Mouse (Mus musculus): Measurements from ENCODE around the gene Ccdc78. TPM values are rescaled to one million over a fixed set of nuclear protein-coding genes. Genes with fewer than 3 reads are reported as not detected.

The Ccdc78 gene
- polyA plus RNA-seq, 1 experiment from 2014 or later = 0.30 TPM

DNA sequence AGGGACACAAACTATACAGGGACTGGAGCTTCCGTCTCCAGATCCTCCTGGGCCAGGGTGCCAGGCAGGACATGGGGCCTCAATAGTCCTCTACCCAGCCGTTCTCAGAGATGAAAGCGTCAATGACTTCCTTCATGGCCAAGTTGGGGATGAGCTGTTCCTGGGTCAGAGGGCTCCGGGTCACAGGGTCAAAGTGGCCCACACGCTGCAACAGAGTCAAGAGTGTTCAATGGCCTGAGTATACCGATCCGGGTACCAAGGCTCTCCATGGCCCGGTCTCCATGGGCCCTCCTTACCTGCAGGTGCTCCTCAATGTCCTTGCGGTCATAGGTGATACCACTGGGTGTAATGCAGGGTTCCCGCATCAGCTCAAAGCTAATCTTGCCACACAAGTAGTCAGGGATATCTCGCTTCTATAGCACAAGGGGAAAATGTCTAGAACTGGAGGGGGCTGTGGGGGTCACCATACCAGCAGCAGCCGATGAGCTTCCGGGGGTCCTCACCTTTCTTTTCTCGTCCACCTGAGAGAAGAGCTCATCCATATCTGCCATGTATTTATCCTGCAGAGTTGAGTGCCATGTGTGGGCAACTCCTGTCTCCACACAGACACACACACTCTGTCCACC is 44.5 kb downstream of the Ccdc78 start:
- WGBS = 83% methylated on average over 14 of the region's 14 CpGs
- H3K4me3 ChIP-seq (ENCODE audit: low read depth, low read length) = peak overlapping the region; percentile 81; the same call in 1 of the 2 replicates
- H3K27ac ChIP-seq (ENCODE audit: low read length) = no peak overlapping the region
- peaks cover 43% of the 10 kb centered on the region for H3K4me1 ChIP-seq (ENCODE audit: control insufficient read depth, insufficient read depth, low read length)
- no peaks in the 10 kb centered on the region for H3K27me3 ChIP-seq (ENCODE audit: control insufficient read depth, insufficient read depth, low read length)
- ATAC-seq (ENCODE audit: insufficient number of reproducible peaks, insufficient read depth, low FRiP score, low read depth) = no peak
- H3K36me3 ChIP-seq (ENCODE audit: control insufficient read depth, insufficient read depth, low read length) = peaks cover 36% of the 10 kb centered on the region
- H3K9me3 ChIP-seq (ENCODE audit: control insufficient read depth, low read depth, low read length) = no peaks in the 10 kb centered on the region
- peak overlapping the region; percentile 99; the same call in 1 of the 2 replicates for H3K4me2 ChIP-seq (replicated peaks; ENCODE audit: low read depth, low read length)
- H3K9ac ChIP-seq (replicated peaks; ENCODE audit: low read depth, low read length) = no peak overlapping the region

DNA sequence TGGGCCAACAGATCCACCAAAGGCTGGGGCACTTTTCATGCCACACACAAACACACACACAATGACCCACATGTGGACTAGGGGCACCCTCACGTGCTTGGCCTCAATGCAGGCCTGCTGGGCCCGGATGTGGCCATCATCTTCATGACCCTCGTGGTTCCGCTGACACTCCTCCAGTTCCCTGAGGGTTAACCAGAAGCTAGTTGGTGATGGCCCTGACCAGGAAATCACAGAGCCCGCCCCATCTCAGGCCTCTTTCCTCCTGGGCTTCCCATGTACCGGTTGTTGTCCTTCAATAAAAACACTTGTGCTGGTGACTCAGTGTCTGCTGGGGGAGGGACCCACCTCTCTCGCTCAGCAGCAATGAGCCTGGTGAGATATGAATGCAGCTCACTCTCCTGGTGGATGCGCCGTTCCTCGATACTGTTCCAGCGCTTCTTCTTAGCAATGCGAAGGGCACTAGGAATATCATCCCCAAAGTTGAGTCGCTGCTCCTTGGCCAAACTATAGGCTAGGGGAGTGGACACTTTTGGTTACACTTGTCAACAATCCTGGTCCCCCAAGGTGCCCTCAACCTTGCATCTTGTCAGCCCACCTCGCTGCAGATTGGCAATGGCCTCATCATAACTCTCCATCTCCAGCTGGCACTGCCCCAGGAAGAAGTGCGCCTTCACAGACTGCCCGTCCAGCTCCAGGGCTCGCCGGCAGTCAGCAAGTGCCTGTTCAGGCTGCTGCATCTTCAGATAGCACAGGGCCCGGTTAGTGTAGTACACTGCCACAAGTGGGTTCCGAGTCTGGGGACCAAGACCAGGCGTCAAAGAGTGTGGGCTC is 45.3 kb downstream of the Ccdc78 start:
- Histone ChIP-seq H3K36me3 (ENCODE audit: control insufficient read depth, insufficient read depth, low read length) (peaks cover 28% of the 10 kb centered on the region), H3K9ac (replicated peaks; ENCODE audit: low read depth, low read length) (peak overlapping the region; percentile 74), H3K4me2 (replicated peaks; ENCODE audit: low read depth, low read length) (peak overlapping the region; percentile 99), H3K27me3 (ENCODE audit: control insufficient read depth, insufficient read depth, low read length) (no peaks in the 10 kb centered on the region), H3K9me3 (ENCODE audit: control insufficient read depth, low read depth, low read length) (no peaks in the 10 kb centered on the region), H3K4me1 (ENCODE audit: control insufficient read depth, insufficient read depth, low read length) (peaks cover 50% of the 10 kb centered on the region), H3K4me3 (ENCODE audit: low read depth, low read length) (peak overlapping the region; percentile 81), H3K27ac (ENCODE audit: low read length) (peak overlapping the region; percentile 88)
- 55% methylated on average over 21 of the region's 21 CpGs for WGBS
- no peak for ATAC-seq (ENCODE audit: insufficient number of reproducible peaks, insufficient read depth, low FRiP score, low read depth)

DNA sequence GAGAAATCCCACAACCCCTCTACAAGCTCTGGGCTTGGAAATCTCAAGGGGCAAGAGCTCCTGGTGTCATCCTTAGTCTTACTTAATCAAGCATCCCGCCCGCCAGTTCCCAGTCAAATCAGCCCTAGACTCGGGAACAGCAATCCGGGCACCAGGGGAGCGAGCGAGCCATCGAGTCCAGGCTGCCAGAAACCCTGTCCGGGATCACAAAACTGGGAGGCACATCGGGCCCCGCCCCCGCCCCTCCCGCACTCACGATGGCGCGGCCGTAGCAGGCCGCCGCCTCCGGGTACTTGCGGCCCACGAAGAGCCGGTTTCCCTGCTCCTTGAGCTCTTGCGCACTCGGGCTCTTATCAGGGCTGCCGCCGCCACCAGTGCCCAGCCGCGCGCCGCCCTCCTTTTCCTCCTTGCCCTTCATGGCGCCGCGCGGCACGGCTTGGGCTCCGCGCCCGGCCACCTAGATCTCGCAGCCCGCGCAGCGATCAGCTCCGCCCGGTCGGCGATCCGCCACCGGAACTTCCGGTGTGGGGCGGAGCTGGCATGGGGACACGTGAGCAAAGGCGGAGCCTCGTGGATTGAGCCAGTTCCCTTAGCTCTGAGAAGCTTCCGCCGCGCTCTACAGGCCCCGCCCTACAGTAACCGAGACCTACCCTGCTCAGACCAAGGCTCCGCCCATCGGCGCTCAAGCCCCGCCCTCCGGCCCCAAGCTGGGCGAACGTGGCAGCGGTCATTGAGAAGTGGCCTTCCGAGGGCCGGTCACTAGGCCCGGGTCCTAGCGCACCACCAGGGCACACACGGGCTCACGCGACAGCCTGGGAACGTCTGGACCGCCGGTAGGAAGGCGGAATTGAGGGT is 46.3 kb downstream of the Ccdc78 start:
- peak overlapping the region; percentile 94 for H3K27ac ChIP-seq (ENCODE audit: low read length)
- no peaks in the 10 kb centered on the region for H3K27me3 ChIP-seq (ENCODE audit: control insufficient read depth, insufficient read depth, low read length)
- peak overlapping the region; percentile 99 for H3K4me2 ChIP-seq (replicated peaks; ENCODE audit: low read depth, low read length)
- H3K9ac ChIP-seq (replicated peaks; ENCODE audit: low read depth, low read length) = peak overlapping the region; percentile 74
- peak; percentile 87 for ATAC-seq (ENCODE audit: insufficient number of reproducible peaks, insufficient read depth, low FRiP score, low read depth)
- peaks cover 60% of the 10 kb centered on the region for H3K4me1 ChIP-seq (ENCODE audit: control insufficient read depth, insufficient read depth, low read length)
- no peaks in the 10 kb centered on the region for H3K9me3 ChIP-seq (ENCODE audit: control insufficient read depth, low read depth, low read length)
- peaks cover 25% of the 10 kb centered on the region for H3K36me3 ChIP-seq (ENCODE audit: control insufficient read depth, insufficient read depth, low read length)
- peak overlapping the region; percentile 81 for H3K4me3 ChIP-seq (ENCODE audit: low read depth, low read length)
- under 1% methylated on average over 70 of the region's 77 CpGs for WGBS

DNA sequence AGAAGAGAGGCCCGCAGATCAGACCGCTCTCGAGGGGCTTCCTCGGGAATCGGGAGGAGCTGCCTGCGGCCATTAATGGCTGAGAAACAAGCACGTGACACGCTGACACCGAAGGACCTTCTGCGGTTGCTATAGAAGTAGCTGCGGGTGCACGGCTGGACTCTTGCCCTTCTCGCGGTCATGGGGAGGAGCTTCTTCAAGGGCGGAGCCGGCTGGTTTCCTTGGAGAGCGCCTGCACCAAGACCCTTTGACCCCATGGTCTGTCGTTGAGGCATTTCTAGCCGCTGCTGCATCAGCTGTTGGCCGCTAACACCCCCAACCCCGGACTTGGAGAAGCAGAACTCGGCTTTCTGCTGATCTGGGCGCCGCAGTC is 46.9 kb downstream of the Ccdc78 start, which contains the start of gene Stub1:
Gene Stub1 (minus strand): TSS at position 114 of the 373 bp plus-strand sequence.
- Histone ChIP-seq H3K4me2 (replicated peaks; ENCODE audit: low read depth, low read length) (peak within 1 kb of the TSS; percentile 99), H3K4me3 (ENCODE audit: low read depth, low read length) (peak within 1 kb of the TSS; percentile 81), H3K36me3 (ENCODE audit: control insufficient read depth, insufficient read depth, low read length) (peaks cover 31% of the 10 kb centered on the region), H3K9ac (replicated peaks; ENCODE audit: low read depth, low read length) (peak within 1 kb of the TSS; percentile 74), H3K9me3 (ENCODE audit: control insufficient read depth, low read depth, low read length) (no peaks in the 10 kb centered on the region), H3K27ac (ENCODE audit: low read length) (peak within 1 kb of the TSS; percentile 94), H3K27me3 (ENCODE audit: control insufficient read depth, insufficient read depth, low read length) (no peaks in the 10 kb centered on the region), H3K4me1 (ENCODE audit: control insufficient read depth, insufficient read depth, low read length) (peaks cover 58% of the 10 kb centered on the region)
- WGBS = under 1% methylated on average over 24 of the region's 24 CpGs
- peak; percentile 66 for ATAC-seq (ENCODE audit: insufficient number of reproducible peaks, insufficient read depth, low FRiP score, low read depth)

DNA sequence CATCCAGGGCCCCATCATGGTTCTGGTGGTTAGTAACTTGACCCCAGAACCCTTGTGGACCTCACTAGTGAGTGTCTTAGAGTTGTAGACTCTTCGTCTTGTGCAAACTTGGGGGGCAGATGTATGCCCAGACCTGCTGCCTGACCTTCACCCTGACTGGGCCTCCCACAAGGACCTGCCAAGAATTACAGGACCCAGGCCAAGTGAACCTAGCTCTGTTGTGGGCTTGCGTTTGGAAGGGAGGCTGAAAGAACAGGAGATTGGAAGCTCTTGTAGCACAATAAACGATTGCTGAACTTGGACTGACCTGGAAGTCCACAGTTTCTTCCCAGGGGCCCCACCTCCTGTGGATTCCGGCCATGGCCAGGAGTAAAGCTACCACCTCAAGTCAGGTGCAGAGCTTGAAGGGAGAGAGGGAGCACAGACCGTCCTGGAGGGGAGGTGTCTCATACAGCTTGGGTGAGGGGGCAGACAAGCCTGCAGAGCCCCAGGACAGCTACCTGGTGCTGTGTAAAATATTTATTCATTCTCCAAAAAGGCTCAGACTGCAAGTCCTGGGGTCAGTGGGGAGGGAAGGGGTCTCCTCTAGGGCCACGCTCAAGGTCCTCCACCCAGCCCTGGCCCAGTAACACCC is 47.7 kb downstream of the Ccdc78 start:
- H3K4me2 ChIP-seq (replicated peaks; ENCODE audit: low read depth, low read length) = peak overlapping the region; percentile 99
- H3K4me3 ChIP-seq (ENCODE audit: low read depth, low read length) = peak overlapping the region; percentile 81
- WGBS = 20% methylated on average over 6 of the region's 6 CpGs
- H3K27me3 ChIP-seq (ENCODE audit: control insufficient read depth, insufficient read depth, low read length) = no peaks in the 10 kb centered on the region
- H3K9me3 ChIP-seq (ENCODE audit: control insufficient read depth, low read depth, low read length) = no peaks in the 10 kb centered on the region
- H3K9ac ChIP-seq (replicated peaks; ENCODE audit: low read depth, low read length) = peak overlapping the region; percentile 74; the same call in 1 of the 2 replicates
- ATAC-seq (ENCODE audit: insufficient number of reproducible peaks, insufficient read depth, low FRiP score, low read depth) = no peak
- peaks cover 55% of the 10 kb centered on the region for H3K4me1 ChIP-seq (ENCODE audit: control insufficient read depth, insufficient read depth, low read length)
- peaks cover 36% of the 10 kb centered on the region for H3K36me3 ChIP-seq (ENCODE audit: control insufficient read depth, insufficient read depth, low read length)
- H3K27ac ChIP-seq (ENCODE audit: low read length) = peak overlapping the region; percentile 94; the same call in 1 of the 2 replicates

DNA sequence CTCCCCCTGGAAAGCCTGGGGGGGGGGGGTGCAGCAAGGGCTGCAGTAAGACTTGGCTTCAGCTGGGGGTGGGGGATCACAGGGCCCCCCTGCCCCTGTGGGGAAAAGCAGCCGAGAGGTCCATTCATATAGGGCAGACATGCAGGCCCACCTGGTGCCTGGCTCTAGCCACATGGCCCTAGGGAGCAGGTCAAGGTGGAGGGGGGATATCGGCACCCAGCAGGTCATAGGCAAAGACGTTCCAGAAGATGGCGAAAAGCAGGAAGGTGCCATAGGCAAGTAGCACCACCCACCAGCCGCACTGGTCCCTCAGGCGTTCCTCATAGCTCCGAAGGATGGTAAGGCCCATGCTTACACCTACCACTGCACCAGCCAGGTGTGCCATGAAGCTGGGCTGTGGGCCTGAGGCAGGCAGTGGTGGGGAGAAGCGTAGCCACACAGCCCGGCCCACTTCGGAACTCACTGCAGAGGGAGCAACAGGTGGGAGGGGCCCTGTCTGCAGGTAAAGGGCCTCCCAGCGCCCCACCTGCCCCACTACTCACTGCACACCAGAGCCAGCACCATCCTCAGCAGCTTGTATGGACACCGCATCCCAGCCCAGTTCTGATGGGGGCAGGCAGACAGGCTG is 48.3 kb downstream of the Ccdc78 start:
- Histone ChIP-seq H3K4me2 (replicated peaks; ENCODE audit: low read depth, low read length) (peak overlapping the region; percentile 99), H3K4me1 (ENCODE audit: control insufficient read depth, insufficient read depth, low read length) (peaks cover 52% of the 10 kb centered on the region), H3K27ac (ENCODE audit: low read length) (no peak overlapping the region), H3K27me3 (ENCODE audit: control insufficient read depth, insufficient read depth, low read length) (no peaks in the 10 kb centered on the region), H3K9me3 (ENCODE audit: control insufficient read depth, low read depth, low read length) (no peaks in the 10 kb centered on the region), H3K4me3 (ENCODE audit: low read depth, low read length) (peak overlapping the region; percentile 81), H3K9ac (replicated peaks; ENCODE audit: low read depth, low read length) (peak overlapping the region; percentile 74; the same call in 1 of the 2 replicates), H3K36me3 (ENCODE audit: control insufficient read depth, insufficient read depth, low read length) (peaks cover 40% of the 10 kb centered on the region)
- ATAC-seq (ENCODE audit: insufficient number of reproducible peaks, insufficient read depth, low FRiP score, low read depth) = no peak
- 77% methylated on average over 12 of the region's 12 CpGs for WGBS

DNA sequence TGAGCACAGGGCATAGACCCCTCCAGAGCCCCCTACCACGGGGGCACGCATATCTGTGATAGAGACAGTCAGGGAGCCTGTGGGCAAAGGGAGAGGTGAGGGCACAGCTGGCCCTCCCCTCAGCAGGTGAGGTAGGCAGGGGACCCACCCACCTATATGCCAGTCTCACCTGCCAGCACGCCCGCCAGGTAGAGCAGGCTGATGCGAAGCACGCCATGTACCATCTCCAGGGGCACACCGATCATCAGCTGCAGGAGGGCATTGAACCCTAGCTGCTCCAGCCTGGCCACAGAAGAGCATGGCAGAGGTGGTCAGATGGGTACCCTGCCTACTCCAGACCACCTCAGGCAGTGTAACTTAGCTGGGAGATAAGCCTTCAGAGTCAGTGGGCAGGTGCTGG is 48.9 kb downstream of the Ccdc78 start:
- H3K27ac ChIP-seq (ENCODE audit: low read length) = no peak overlapping the region
- peak overlapping the region; percentile 99; the same call in 1 of the 2 replicates for H3K4me2 ChIP-seq (replicated peaks; ENCODE audit: low read depth, low read length)
- H3K9me3 ChIP-seq (ENCODE audit: control insufficient read depth, low read depth, low read length) = no peaks in the 10 kb centered on the region
- no peak overlapping the region for H3K4me3 ChIP-seq (ENCODE audit: low read depth, low read length)
- no peaks in the 10 kb centered on the region for H3K27me3 ChIP-seq (ENCODE audit: control insufficient read depth, insufficient read depth, low read length)
- H3K4me1 ChIP-seq (ENCODE audit: control insufficient read depth, insufficient read depth, low read length) = peaks cover 48% of the 10 kb centered on the region
- no peak overlapping the region for H3K9ac ChIP-seq (replicated peaks; ENCODE audit: low read depth, low read length)
- peaks cover 42% of the 10 kb centered on the region for H3K36me3 ChIP-seq (ENCODE audit: control insufficient read depth, insufficient read depth, low read length)
- whole genome bisulfite sequencing = 90% methylated on average over 7 of the region's 7 CpGs
- no peak for ATAC-seq (ENCODE audit: insufficient number of reproducible peaks, insufficient read depth, low FRiP score, low read depth)
